Mouse (Mus musculus) gastrocnemius, postnatal 36 days (tissue): ENCODE data around the gene Gm21822. TPM values are rescaled to one million over a fixed set of nuclear protein-coding genes. Genes with fewer than 3 reads are reported as not detected.
"Not testable (repeated sequence)": the region's sequence is repeated elsewhere in the genome, so short reads cannot be mapped to it uniquely, and the experiment has no call there.

ENCODE experiments used
- DNase-seq, 2 experiments: peaks; one replicate each; pipeline ENCODE4 v3.0.0; 2022
- intact Hi-C: fragments of 180-260 bp; cut with DNase I; formaldehyde crosslinking; loops from one replicate; pipeline ENCODE4 v1.15.1; 2025
- long read RNA-seq, 2 experiments: library from polyadenylated mRNA; stranded (forward); transcript quantifications; one replicate each; pipeline ENCODE4 v2.0.0; 2021
- total RNA-seq, 2 experiments: library from RNA; stranded (reverse); gene quantifications; 2 replicates each; pipeline ENCODE4 v1.2.3; 2021

Gene Gm21822
- not detected for total RNA-seq
- long read RNA-seq, experiment 1 = 0 reads
- long read RNA-seq, experiment 2 = 0 reads

GRCm38 (mm10) chrY:18654182-18654581 is at the start of gene Gm21822:
Gene Gm21822 (plus strand): TSS chrY:18654482.
- intact Hi-C loops, DNase-seq: not testable (repeated sequence)
